Mouse (Mus musculus) embryonic facial prominence, embryonic 11.5 days (tissue): ENCODE results near the gene Edem1. TPM values are rescaled to one million over a fixed set of nuclear protein-coding genes. Genes with fewer than 3 reads are reported as not detected.

Experiments
- ATAC-seq: fragments of 200-750 bp; cut with Nextera tagmentation; replicated peaks from 2 replicates; pipeline ENCODE4 v1.8.0; 2017; ENCODE audit warnings: low read depth; ENCODE audit not compliant: insufficient number of reproducible peaks, low FRiP score, low TSS enrichment
- DNase-seq: peaks from one replicate; pipeline ENCODE4 v3.0.0-alpha.2; 2015; ENCODE audit warnings: low spot score
- H3K27ac ChIP-seq: fragments of 300-500 bp; sonication (generic); replicated peaks from 2 replicates; pipeline ENCODE4 v1.5.1; 2014; ENCODE audit warnings: mild to moderate bottlenecking, low read depth, low read length, control low read depth
- H3K27me3 ChIP-seq: fragments of 300-500 bp; sonication (generic); 2 replicates; pipeline ENCODE4 v1.6.1; 2014; ENCODE audit warnings: mild to moderate bottlenecking, low read length, moderate library complexity, mixed read lengths; ENCODE audit not compliant: control insufficient read depth, insufficient read depth
- H3K36me3 ChIP-seq: fragments of 300-500 bp; sonication (generic); replicated peaks from 2 replicates; pipeline ENCODE4 v1.6.1; 2014; ENCODE audit warnings: low read depth, mild to moderate bottlenecking, low read length, moderate library complexity, mixed read lengths; ENCODE audit not compliant: control insufficient read depth, insufficient read depth
- H3K4me1 ChIP-seq: fragments of 300-500 bp; sonication (generic); 2 replicates; pipeline ENCODE4 v1.6.1; 2014; ENCODE audit warnings: low read length, mixed read lengths; ENCODE audit not compliant: control insufficient read depth, insufficient read depth
- H3K4me2 ChIP-seq: fragments of 300-500 bp; sonication (generic); 2 replicates; pipeline ENCODE4 v1.6.1; 2014; ENCODE audit warnings: low read depth, mild to moderate bottlenecking, control low read depth, low read length, moderate library complexity
- H3K4me3 ChIP-seq: fragments of 300-500 bp; sonication (generic); 2 replicates; pipeline ENCODE4 v1.5.1; 2014; ENCODE audit warnings: low read depth, low read length, control low read depth
- H3K9ac ChIP-seq: fragments of 300-500 bp; sonication (generic); replicated peaks from 2 replicates; pipeline ENCODE4 v1.6.1; 2014; ENCODE audit warnings: mild to moderate bottlenecking, control low read depth, low read length
- H3K9me3 ChIP-seq: fragments of 300-500 bp; sonication (generic); replicated peaks from 2 replicates; pipeline ENCODE4 v1.6.1; 2016; ENCODE audit warnings: mild to moderate bottlenecking, low read length, inconsistent platforms, mixed read lengths; ENCODE audit not compliant: control insufficient read depth
- WGBS: fragments of 180-500 bp; shearing (Covaris S2); extraction: QIAGEN DNeasy Blood & Tissue Kit; methylation state at CpG from one replicate; pipeline ENCODE4 v1.1.7; 2014; 5-methylcytosine and 5-hydroxymethylcytosine counted together
- polyA plus RNA-seq: library from polyadenylated mRNA; unstranded; fragments of >200 nt; fragmentation: Nextera tagmentation; extraction: Ambion mirVana; gene quantifications from 2 replicates; pipeline ENCODE4 v1.2.1, GENCODE M21; 2014

Gene Edem1
- polyA plus RNA-seq, 1 experiment from 2014 or later = 28.1 TPM

DNA sequence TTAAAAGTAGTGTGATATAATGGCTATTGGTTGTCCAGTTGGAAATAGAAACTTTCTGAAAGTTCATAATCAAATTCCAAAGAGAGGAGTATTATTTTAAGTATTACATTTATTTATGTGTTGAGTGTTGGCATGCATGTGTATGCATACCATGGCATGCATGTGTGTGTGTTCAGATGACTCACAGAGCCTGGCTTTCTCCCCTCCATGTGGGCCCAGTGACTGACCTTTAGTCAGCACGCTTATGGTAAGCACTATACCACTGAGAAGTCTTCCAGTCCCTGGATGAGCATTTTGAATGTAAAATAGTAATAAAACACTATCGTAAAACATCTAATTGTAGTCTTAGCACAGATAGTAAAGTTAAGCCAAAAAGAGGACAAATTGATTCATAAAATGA lies 16.3 kb upstream of the Edem1 start:
- H3K36me3 ChIP-seq = no peaks in the 10 kb centered on the region
- H3K4me2 ChIP-seq = no peak overlapping the region
- DNase-seq (no peak), ATAC-seq (no peak)
- no peaks in the 10 kb centered on the region for H3K9me3 ChIP-seq
- 91% methylated on average over 2 of the region's 2 CpGs for WGBS
- no peaks in the 10 kb centered on the region for H3K4me1 ChIP-seq
- H3K27me3 ChIP-seq = no peaks in the 10 kb centered on the region
- no peak overlapping the region for H3K27ac ChIP-seq
- no peak overlapping the region for H3K9ac ChIP-seq
- no peak overlapping the region for H3K4me3 ChIP-seq

DNA sequence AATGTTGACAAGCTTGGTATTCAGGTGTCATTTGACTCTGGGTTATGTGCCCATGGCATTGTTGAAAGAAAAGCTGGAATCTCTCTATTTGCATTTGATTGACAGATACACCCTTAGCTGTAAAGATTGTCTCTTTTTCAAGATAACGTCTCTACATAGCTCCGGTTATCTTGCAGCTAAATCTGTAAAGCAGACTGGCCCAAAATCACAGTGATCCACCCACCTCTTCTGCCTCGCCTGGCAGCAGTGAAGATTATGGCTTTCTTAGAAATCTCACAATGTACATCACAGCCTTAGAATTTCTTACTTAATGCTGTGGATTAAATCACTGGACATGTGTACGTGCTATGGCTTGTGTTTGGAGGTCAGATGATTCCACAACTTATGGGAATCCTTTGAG lies 10.9 kb upstream of the Edem1 start:
- peaks cover 3% of the 10 kb centered on the region for H3K36me3 ChIP-seq

DNA sequence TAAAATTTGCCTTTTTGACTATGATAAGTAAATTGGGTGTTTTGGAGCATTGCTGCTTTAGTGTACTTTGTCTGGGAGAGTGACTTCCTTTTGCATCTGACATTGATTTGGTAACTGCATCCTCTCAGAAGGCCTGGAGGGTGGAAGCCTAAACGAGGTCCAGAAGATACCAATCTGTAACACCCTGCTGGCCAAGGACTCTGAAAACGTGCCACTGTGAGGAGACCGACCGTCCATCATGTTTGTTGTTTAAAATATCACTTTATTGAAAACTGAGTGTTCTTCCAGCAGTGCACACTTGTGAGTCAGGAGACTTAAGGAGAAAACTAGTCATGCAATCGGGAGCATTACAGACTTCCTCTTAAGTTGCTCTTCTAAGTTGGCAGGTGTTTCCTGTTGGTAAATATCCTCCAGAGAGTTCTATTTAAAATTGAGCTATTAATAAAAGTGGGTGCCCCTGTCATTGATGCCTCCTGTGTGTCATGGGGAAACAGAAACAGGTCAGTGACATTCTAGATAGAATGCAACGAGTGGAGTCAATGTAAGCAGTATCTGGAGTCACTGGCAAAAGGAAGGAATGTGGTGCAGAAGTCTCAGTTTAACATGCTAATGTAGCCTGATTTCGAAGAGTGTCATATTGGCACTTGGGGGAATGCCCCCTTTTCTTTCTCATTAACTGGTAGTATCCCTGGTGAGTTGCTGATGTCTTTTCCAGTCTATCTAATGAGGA lies 3.5 kb upstream of the Edem1 start:
- H3K9ac ChIP-seq = no peak overlapping the region
- H3K4me2 ChIP-seq = no peak overlapping the region
- 0 out of 2 replicates have a peak, but pooled peaks cover 2% of the 10 kb centered on the region for H3K4me1 ChIP-seq
- 77% methylated on average over 7 of the region's 7 CpGs for WGBS
- H3K9me3 ChIP-seq = no peaks in the 10 kb centered on the region
- H3K36me3 ChIP-seq = no peaks in the 10 kb centered on the region
- no peak overlapping the region for H3K27ac ChIP-seq
- DNase-seq (no peak), ATAC-seq (no peak)
- H3K27me3 ChIP-seq = no peaks in the 10 kb centered on the region
- H3K4me3 ChIP-seq = no peak overlapping the region

More for the DNA sequence above, 10.9 kb upstream of the Edem1 start:
- Histone ChIP-seq H3K9me3 (no peaks in the 10 kb centered on the region), H3K27me3 (no peaks in the 10 kb centered on the region), H3K4me2 (no peak overlapping the region), H3K9ac (no peak overlapping the region), H3K4me3 (no peak overlapping the region), H3K4me1 (no peaks in the 10 kb centered on the region), H3K27ac (no peak overlapping the region)
- 76% methylated on average over 4 of the region's 4 CpGs for WGBS
- DNase-seq = no peak
- ATAC-seq = no peak

DNA sequence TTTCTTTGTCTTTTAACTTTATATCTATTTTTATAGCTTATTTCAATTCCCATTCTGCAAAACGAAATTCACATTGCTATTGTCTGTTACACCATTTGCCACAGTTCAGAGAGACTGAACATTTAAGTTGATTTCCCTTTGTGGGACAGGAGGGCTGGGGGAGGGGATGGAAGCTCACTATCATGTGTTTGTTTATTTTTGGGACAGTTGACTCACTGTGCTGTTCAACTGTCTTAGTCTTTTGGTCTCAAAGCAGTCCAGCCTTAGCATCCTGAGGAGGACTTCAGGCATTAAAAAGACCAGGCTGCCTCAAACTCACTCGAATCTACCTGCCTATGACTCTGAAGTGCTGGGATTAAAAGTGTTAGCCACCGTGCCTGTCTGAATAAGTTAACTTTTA lies 2.4 kb upstream of the Edem1 start:
- Histone ChIP-seq H3K4me3 (no peak overlapping the region), H3K4me1 (0 out of 2 replicates have a peak, but pooled peaks cover 2% of the 10 kb centered on the region), H3K36me3 (no peaks in the 10 kb centered on the region), H3K9me3 (no peaks in the 10 kb centered on the region), H3K27me3 (no peaks in the 10 kb centered on the region), H3K27ac (no peak overlapping the region), H3K9ac (no peak overlapping the region), H3K4me2 (no peak overlapping the region)
- no peak for ATAC-seq
- WGBS = 75% methylated on average over 3 of the region's 3 CpGs
- DNase-seq = no peak

- Histone ChIP-seq H3K4me3 (peak overlapping the region; percentile 89; the same call in 1 of the 2 replicates), H3K9me3 (no peaks in the 10 kb centered on the region), H3K9ac (no peak overlapping the region), H3K27me3 (no peaks in the 10 kb centered on the region), H3K4me2 (peak overlapping the region; percentile 79), H3K27ac (no peak overlapping the region), H3K4me1 (0 out of 2 replicates have a peak, but pooled peaks cover 2% of the 10 kb centered on the region), H3K36me3 (no peaks in the 10 kb centered on the region)
- WGBS = 21% methylated on average over 5 of the region's 5 CpGs
- peak; percentile 8 for DNase-seq
- no peak for ATAC-seq
Observed at GRCm38 (mm10) chr6:108827336-108827920, 1.0 kb upstream of the Edem1 start.

DNA sequence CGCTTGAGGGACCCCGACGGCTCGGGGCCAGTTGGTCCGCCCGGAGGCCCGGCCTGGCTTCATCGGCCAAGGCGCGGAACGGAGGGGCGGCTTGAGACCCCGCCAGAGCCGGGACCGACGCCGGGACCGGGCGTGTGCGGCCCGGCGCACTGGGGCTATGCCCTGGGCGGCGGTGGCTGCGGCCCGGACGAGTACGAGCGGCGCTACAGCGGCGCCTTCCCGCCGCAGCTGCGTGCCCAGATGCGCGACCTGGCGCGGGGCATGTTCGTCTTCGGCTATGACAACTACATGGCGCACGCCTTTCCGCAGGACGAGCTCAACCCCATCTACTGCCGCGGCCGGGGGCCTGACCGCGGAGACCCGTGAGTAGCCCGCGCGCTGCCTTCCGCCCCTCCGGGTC lies 431 bp downstream of the Edem1 start:
- peak overlapping the region; percentile 79 for H3K4me2 ChIP-seq
- H3K36me3 ChIP-seq = no peaks in the 10 kb centered on the region
- DNase-seq = peak; percentile 41
- H3K27me3 ChIP-seq = no peaks in the 10 kb centered on the region
- no peaks in the 10 kb centered on the region for H3K9me3 ChIP-seq
- peak overlapping the region; percentile 89 for H3K4me3 ChIP-seq
- H3K9ac ChIP-seq = peak overlapping the region; percentile 96
- 0% methylated on average over 49 of the region's 56 CpGs for WGBS
- no peak; the same call in 1 of the 2 replicates for ATAC-seq
- 0 out of 2 replicates have a peak, but pooled peaks cover 2% of the 10 kb centered on the region for H3K4me1 ChIP-seq
- H3K27ac ChIP-seq = peak overlapping the region; percentile 67

DNA sequence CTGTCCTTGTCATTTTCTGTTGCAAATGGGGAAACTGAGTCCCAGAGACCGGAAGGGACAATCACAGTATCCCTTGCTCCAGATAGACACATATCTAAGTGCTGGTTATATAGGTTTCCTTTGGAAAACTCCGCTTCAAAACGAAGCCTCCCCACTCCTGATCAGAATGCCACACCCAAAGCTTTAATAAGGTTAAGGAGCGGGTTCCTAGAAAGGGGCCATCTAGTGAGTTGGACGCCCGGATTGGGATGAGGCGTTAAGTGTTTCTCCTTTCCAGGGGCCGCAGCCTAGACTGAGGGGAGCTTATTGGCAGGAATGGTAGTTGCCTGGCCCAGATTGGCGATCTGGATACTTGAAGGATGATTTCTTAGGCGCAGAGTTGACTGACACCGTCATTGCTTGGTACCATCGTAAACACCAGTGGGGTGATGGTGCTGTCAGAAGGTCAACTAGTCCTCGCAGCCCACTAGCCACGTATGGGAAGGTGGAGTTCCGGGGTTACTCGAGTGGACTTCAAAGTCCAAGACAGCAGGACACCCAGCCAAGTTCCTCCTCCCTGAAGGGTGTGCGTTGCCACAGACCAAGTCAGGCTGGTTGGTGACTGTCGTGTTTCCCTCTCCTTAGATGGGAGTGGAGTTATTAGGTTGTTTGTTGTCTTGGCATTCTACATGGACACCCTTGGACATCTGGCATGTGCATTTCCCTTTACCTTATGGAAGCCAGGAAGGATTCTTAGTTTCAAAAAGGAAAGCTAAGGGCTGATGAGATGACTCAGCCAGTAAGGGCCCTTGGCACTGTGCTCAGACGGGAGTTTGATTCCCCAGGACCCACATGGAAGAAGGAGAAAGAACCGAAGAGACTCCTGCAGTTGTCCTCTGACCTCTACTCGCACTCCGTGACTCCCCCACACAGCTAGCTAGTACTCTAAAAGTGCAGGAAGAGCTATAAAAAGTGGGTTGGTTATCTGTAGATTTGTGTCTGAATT lies 1.2 kb downstream of the Edem1 start:
- H3K9me3 ChIP-seq = no peaks in the 10 kb centered on the region
- H3K4me1 ChIP-seq = 0 out of 2 replicates have a peak, but pooled peaks cover 2% of the 10 kb centered on the region
- H3K27me3 ChIP-seq = no peaks in the 10 kb centered on the region
- no peaks in the 10 kb centered on the region for H3K36me3 ChIP-seq
- H3K27ac ChIP-seq = 0 out of 2 replicates have a peak overlapping the region, but pooled peaks have one; percentile 67
- no peak for ATAC-seq
- peak; percentile 26 for DNase-seq
- peak overlapping the region; percentile 89 for H3K4me3 ChIP-seq
- peak overlapping the region; percentile 79 for H3K4me2 ChIP-seq
- H3K9ac ChIP-seq = peak overlapping the region; percentile 96
- WGBS = 24% methylated on average over 22 of the region's 22 CpGs
